Mouse (Mus musculus) monocyte, adult 5-6 weeks (primary cell): ENCODE measurements around the gene Exoc8. TPM values are rescaled to one million over a fixed set of nuclear protein-coding genes. Genes with fewer than 3 reads are reported as not detected.
A peak's percentile ranks its signal among the peaks of the same experiment; 100 is the strongest.

Experiments
- ATAC-seq: fragments of 153-309, 156-312 bp; replicated peaks from 2 replicates; pipeline ENCODE4 v1.8.0; 2017; ENCODE audit warnings: mild to moderate bottlenecking; ENCODE audit not compliant: low TSS enrichment, insufficient number of reproducible peaks, severe bottlenecking, poor library complexity, low FRiP score
- total RNA-seq: library from RNA; stranded (forward); fragments of 200-1000, 200-491, 200-594 nt; gene quantifications from 3 replicates; pipeline ENCODE4 v1.2.3, GENCODE M21; 2017

The Exoc8 gene
- total RNA-seq = 12.3 to 19.4 TPM (median 13.2 TPM) in 3 replicates

- ATAC-seq = peak; percentile 68
Observed at GRCm38 (mm10) chr8:124897386-124898250, at the start of gene Exoc8, which contains the start of gene Sprtn. Exoc8 (minus strand) TSS chr8:124897705. Sprtn (plus strand) TSS chr8:124897886.

DNA sequence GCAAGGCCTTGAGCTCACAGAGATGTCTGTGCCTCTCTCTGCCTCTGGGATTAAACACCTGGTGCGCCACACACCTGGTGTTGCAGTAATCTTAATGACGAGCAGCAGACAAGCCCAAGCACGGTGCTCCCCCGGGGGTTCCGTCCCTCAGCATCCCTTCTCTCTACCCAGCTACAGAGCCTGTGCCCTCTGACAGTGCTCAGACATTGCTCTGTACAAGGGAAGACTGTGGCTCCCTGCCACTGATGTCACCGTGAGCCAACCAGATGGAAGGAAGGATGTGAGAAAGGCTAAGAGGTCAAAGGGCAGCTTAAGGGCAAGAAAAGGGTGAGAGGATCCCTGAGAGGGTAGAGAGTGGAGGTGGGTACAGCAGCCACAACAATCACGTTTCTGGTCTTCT is 46.9 kb upstream of the Exoc8 start:
- no peak for ATAC-seq

DNA sequence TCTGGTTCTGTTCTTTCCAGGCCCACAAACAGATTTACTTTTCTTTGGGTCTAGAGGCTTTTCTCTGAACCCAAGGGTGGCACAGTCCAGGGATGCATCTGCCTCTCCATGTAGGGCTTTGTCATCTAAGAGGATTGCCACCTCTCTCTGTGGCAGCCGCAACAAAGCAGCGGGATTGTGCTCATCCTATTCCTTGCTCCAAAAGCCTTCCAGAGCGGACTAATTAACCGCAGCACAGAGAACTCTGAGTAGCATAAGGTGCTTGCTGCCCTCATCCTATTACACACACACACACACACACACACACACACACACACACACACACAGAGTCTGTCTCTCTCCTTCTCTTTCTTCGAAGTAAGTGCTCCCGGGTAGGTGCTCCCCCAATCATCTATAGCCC is 46.3 kb upstream of the Exoc8 start:
- no peak for ATAC-seq

- no peak for ATAC-seq
Observed at GRCm38 (mm10) chr8:124937293-124937692, 39.8 kb upstream of the Exoc8 start.

GRCm38 (mm10) chr8:124936699-124937098 is 39.2 kb upstream of the Exoc8 start:
- ATAC-seq = no peak

GRCm38 (mm10) chr8:124935116-124935515 is 37.6 kb upstream of the Exoc8 start:
- no peak for ATAC-seq

- ATAC-seq = no peak
Observed at GRCm38 (mm10) chr8:124932435-124932834, 34.9 kb upstream of the Exoc8 start.

GRCm38 (mm10) chr8:124930649-124931048 is 33.1 kb upstream of the Exoc8 start:
- ATAC-seq = no peak

GRCm38 (mm10) chr8:124930086-124930485 is 32.6 kb upstream of the Exoc8 start:
- ATAC-seq = no peak

GRCm38 (mm10) chr8:124929006-124929405 is 31.5 kb upstream of the Exoc8 start:
- no peak for ATAC-seq

DNA sequence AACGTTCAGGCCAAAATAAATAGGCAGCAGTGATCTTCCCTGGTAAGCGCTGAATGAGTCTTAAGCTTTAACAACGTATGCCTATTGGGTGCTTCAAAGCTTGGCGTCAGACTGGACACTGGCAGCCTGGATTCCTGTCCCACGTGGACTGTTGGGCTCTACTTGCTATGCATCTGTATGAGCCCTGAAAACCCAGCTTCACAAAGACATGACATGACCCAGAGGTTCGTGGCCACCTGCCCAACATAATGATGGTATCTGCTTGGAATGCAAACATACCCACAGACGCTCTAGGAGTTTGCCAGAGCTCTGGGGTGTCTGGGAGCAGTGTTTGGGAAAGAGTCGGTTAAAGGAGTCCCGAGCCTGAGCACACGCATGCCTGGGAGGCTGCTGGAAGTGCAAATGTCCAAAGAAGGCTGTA is 28.9 kb upstream of the Exoc8 start:
- no peak for ATAC-seq

DNA sequence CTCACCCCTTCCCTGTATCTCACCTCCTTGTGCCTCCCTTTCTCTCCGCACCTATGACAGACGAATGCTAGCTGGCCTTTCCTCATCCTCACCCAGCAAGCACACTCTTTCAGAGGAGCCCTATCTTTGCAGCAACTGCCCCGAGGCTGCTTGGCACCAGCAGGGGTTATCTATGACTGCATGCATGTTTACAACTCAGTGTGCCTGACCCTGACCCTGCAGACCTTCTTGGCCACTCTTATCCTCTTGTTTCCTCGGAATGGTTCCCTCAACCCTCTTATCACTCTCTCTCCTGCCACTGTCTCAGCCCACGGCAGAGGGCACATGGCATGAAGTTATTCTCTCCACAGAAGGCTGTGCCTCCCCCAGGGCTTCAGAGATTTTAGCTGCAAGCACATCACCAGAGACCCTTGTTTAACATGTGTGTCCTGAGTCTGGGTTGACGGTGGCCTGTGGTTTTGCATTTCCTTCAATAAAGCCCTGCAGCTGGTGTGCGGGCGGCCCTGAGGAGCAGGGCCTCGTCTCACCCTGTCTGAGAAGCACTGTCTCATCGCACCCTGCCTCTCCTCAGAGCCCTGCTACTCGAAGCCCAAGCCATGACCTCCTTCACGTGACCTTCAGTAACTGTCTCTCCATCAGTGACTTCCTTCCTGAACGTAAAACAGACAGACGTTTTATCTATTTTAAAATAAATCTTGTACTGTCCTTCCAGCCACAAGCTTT is 28.2 kb upstream of the Exoc8 start:
- ATAC-seq = no peak

- no peak; the same call in 1 of the 2 replicates for ATAC-seq
Observed at GRCm38 (mm10) chr8:124923971-124924652, 26.6 kb upstream of the Exoc8 start.

GRCm38 (mm10) chr8:124922490-124923089 is 25.1 kb upstream of the Exoc8 start:
- ATAC-seq = no peak

- ATAC-seq = peak; percentile 27; the same call in 1 of the 2 replicates
Observed at GRCm38 (mm10) chr8:124921369-124922279, 24.1 kb upstream of the Exoc8 start.

- no peak for ATAC-seq
Observed at GRCm38 (mm10) chr8:124917741-124918484, 20.4 kb upstream of the Exoc8 start.

GRCm38 (mm10) chr8:124914061-124914460 is 16.6 kb upstream of the Exoc8 start:
- no peak for ATAC-seq
